Mouse (Mus musculus) midbrain, embryonic 13.5 days (tissue): ENCODE data around the gene Abcb11. TPM values are rescaled to one million over a fixed set of nuclear protein-coding genes. Genes with fewer than 3 reads are reported as not detected.
"Not testable (repeated sequence)": the region's sequence is repeated elsewhere in the genome, so short reads cannot be mapped to it uniquely, and the experiment has no call there.

ENCODE experiments used
- ATAC-seq: fragments of 200-750 bp; cut with Nextera tagmentation; 2 replicates; pipeline ENCODE4 v1.8.0; 2017; ENCODE audit warnings: mild to moderate bottlenecking, moderate TSS enrichment, moderate library complexity
- H3K27ac ChIP-seq: fragments of 300-500 bp; sonication (generic); 2 replicates; pipeline ENCODE4 v1.5.1; 2015; ENCODE audit warnings: inconsistent platforms, mild to moderate bottlenecking, moderate library complexity
- H3K27me3 ChIP-seq: fragments of 300-500 bp; sonication (generic); 2 replicates; pipeline ENCODE4 v1.6.1; 2015; ENCODE audit warnings: mild to moderate bottlenecking, inconsistent platforms
- H3K36me3 ChIP-seq: fragments of 300-500 bp; sonication (generic); 2 replicates; pipeline ENCODE4 v1.6.1; 2015; ENCODE audit warnings: mild to moderate bottlenecking, inconsistent platforms
- H3K4me1 ChIP-seq: fragments of 300-500 bp; sonication (generic); replicated peaks from 2 replicates; pipeline ENCODE4 v1.6.1; 2015; ENCODE audit warnings: inconsistent platforms
- H3K4me2 ChIP-seq: fragments of 300-500 bp; sonication (generic); replicated peaks from 2 replicates; pipeline ENCODE4 v1.6.1; 2015; ENCODE audit warnings: moderate library complexity, mild to moderate bottlenecking, inconsistent platforms
- H3K4me3 ChIP-seq: fragments of 300-500 bp; sonication (generic); replicated peaks from 2 replicates; pipeline ENCODE4 v1.5.1; 2015; ENCODE audit warnings: mild to moderate bottlenecking, inconsistent platforms
- H3K9ac ChIP-seq: fragments of 300-500 bp; sonication (generic); replicated peaks from 2 replicates; pipeline ENCODE4 v1.6.1; 2015; ENCODE audit warnings: mild to moderate bottlenecking, inconsistent platforms
- H3K9me3 ChIP-seq: fragments of 300-500 bp; sonication (generic); 2 replicates; pipeline ENCODE4 v1.6.1; 2016; ENCODE audit warnings: mild to moderate bottlenecking, inconsistent platforms
- WGBS: fragments of 180-500 bp; shearing (Covaris S2); methylation state at CpG from one replicate; pipeline ENCODE4 v1.1.7; 2015; 5-methylcytosine and 5-hydroxymethylcytosine counted together
- polyA plus RNA-seq: library from polyadenylated mRNA; unstranded; fragments of >200 nt; fragmentation: Nextera tagmentation; extraction: Ambion mirVana; gene quantifications from 2 replicates; pipeline ENCODE4 v1.2.1, GENCODE M21; 2015

The Abcb11 gene
- polyA plus RNA-seq, 1 experiment from 2014 or later, result not detected

DNA sequence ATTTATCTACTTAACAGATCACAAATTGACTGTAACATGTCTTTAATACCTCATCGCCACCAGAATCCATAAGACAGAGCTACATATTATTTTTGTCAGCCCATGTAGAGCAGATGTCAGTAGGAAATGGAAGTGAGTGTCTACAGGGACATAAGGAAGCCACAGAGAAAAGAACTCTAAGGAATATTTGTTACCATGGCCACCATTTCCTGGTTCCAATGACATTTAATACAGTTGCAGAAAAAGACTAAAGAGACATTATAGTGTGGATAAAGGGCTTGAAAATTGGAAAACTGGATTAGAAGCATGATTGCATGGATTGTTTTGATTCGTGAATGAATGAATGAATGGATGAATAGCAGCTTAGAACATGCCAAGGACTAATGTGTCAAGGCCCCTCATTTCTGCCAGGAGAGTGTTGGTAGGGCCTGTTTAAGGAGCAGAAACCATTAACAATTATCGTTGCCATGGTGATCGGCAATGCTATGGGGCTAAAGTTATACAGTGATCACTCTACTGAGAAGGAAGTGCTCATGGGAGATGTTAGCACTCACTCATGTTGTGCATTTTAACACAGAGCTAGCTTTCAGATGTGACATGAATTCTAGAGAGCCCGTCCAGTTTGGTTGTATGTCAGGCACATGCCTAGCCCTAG is 13.8 kb downstream of the Abcb11 start:
- H3K9me3 ChIP-seq, result no peaks in the 10 kb centered on the region
- H3K27me3 ChIP-seq, result peaks cover 32% of the 10 kb centered on the region
- no peaks in the 10 kb centered on the region for H3K36me3 ChIP-seq
- no peak overlapping the region for H3K9ac ChIP-seq
- peak; percentile 90 for ATAC-seq
- WGBS, result 73% methylated on average over 5 of the region's 5 CpGs
- no peak overlapping the region for H3K4me2 ChIP-seq
- H3K27ac ChIP-seq, result no peak overlapping the region
- H3K4me3 ChIP-seq, result no peak overlapping the region
- peaks cover 5% of the 10 kb centered on the region; the same call in 1 of the 2 replicates for H3K4me1 ChIP-seq

DNA sequence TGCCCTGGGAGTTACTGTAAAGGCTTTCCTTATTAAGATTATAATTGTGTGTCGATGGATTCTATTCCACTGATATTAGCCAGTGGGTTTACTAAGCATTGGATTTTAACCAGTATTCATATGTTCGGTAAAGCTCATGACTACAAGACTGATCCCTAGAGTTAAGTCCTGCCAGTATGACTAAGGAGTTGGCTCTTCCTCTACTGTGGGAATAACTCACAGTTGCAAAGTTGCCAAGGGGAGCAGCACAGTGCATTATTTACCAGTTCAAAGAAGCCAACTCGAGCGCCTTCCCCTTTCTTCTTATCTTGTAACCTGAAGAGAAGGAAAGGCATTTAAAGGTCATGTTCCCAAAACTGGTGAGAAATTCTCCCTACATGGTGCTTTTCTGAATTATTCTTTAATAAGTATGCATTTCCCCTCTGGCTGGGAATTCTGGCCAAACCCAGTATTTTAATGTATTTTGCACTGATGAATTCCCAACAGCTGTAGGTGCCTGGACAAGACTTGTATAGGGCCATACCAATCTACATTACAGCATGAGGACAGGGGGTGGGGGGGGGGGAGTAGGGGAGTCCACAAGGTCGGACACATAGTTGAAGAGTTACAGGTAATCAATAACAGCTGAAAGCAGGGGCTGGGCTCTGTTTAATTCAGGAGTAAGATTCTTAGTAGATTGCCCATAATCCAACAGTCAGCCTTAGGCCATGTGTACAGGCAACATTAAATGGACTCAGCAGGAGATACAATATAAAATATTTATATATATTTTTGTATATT is 17.3 kb downstream of the Abcb11 start:
- no peak overlapping the region for H3K4me2 ChIP-seq
- WGBS, result 84% methylated on average over 5 of the region's 5 CpGs
- peaks cover 31% of the 10 kb centered on the region for H3K27me3 ChIP-seq
- H3K4me1 ChIP-seq, result peaks cover 5% of the 10 kb centered on the region; the same call in 1 of the 2 replicates
- ATAC-seq, result no peak
- no peak overlapping the region for H3K9ac ChIP-seq
- H3K36me3 ChIP-seq, result no peaks in the 10 kb centered on the region
- H3K4me3 ChIP-seq, result no peak overlapping the region
- H3K9me3 ChIP-seq, result no peaks in the 10 kb centered on the region
- no peak overlapping the region for H3K27ac ChIP-seq

DNA sequence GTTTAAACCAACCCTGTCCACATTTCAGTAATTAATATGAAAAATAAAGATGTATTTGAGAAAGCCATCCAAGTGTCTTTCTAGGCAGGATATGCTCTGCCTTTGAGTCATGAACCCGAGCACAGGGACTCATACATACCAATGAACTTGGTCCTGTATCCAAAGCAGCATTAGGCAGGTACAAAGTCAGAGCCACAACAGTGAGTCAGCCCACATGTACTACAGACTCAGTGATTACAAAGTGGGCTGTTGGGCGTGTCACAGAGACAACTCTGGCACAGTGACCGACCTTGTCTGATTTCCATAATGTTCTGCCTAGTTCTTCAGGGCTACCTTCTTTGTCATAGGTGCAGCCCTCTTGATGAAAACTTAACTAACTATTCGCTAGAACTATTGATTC is 19.4 kb downstream of the Abcb11 start:
- Histone ChIP-seq H3K9me3 (no peaks in the 10 kb centered on the region), H3K4me1 (no peaks in the 10 kb centered on the region), H3K4me2 (no peak overlapping the region), H3K4me3 (no peak overlapping the region), H3K27me3 (peaks cover 31% of the 10 kb centered on the region), H3K9ac (no peak overlapping the region), H3K27ac (no peak overlapping the region), H3K36me3 (no peaks in the 10 kb centered on the region)
- no peak for ATAC-seq
- 88% methylated on average over 4 of the region's 4 CpGs for WGBS

DNA sequence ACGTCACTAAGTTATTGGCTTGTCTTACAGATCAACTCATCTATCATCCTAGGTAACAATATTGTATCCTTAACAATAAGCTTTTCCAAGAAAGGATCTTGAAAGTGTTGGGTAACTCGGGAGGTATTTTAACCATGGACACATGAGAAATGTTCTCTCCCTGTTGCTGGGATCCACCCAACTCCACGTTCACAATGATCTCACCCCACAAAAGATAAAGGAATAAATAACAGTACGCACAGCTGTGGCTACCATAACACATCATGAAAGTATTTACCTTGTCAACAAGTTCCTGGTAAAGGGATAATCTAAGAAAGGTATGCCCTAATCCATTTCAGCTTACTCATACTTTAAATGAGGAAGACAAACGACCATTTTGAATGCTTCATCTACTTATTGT is 21.0 kb downstream of the Abcb11 start:
- H3K9ac ChIP-seq, result no peak overlapping the region
- no peak overlapping the region for H3K27ac ChIP-seq
- H3K4me2 ChIP-seq, result no peak overlapping the region
- WGBS, result 78% methylated on average over 5 of the region's 5 CpGs
- H3K4me3 ChIP-seq, result no peak overlapping the region
- peaks cover 20% of the 10 kb centered on the region for H3K27me3 ChIP-seq
- no peaks in the 10 kb centered on the region for H3K36me3 ChIP-seq
- no peaks in the 10 kb centered on the region for H3K4me1 ChIP-seq
- ATAC-seq, result no peak
- H3K9me3 ChIP-seq, result no peaks in the 10 kb centered on the region

DNA sequence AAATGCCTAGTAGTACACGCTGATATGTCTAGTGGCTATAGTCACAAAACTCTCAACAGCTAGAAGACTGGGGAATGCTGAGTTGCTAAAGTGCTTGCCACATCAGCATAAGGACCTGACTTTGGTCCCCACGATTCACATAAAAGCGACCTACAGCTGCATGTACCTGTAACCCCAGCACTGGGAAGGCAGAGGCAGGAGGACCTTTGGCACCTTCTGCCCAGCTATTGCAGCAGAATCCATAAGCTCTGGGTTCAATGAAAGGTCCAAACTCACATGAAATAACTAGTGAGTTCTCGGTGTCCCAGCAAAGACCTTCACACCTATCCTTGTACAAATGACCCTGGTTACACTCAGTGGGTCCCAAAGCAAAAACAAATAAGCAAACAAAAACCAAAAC is 31.1 kb downstream of the Abcb11 start:
- H3K9ac ChIP-seq, result no peak overlapping the region
- H3K4me1 ChIP-seq, result no peaks in the 10 kb centered on the region
- H3K4me2 ChIP-seq, result no peak overlapping the region
- H3K27me3 ChIP-seq, result no peaks in the 10 kb centered on the region
- H3K27ac ChIP-seq, result no peak overlapping the region
- no peak for ATAC-seq
- no peaks in the 10 kb centered on the region for H3K36me3 ChIP-seq
- no peaks in the 10 kb centered on the region for H3K9me3 ChIP-seq
- WGBS, result 97% methylated on average over 4 of the region's 4 CpGs
- no peak overlapping the region for H3K4me3 ChIP-seq

DNA sequence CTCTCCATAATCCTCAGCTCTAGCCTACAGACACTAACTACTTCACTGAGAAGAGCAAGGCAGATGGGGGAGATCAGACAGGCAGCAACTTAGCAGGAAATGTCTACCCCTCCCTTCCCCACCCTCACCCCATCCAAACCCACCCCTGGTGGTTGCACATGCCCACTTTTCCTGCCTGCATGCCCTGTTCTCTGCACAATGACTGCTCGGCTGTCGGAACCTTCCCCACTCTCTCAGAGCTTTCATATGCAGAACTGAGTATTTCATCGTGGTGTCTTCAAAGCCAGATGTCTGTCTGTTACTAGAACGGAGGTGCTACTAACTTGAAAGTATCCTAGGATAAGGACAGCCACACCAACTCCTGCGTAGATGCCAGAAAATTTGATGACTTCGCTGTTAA is 34.3 kb downstream of the Abcb11 start:
- Histone ChIP-seq H3K27ac (no peak overlapping the region), H3K4me1 (no peaks in the 10 kb centered on the region), H3K4me2 (no peak overlapping the region), H3K4me3 (no peak overlapping the region), H3K9me3 (no peaks in the 10 kb centered on the region), H3K9ac (no peak overlapping the region), H3K36me3 (no peaks in the 10 kb centered on the region), H3K27me3 (no peaks in the 10 kb centered on the region)
- 80% methylated on average over 6 of the region's 6 CpGs for WGBS
- ATAC-seq, result no peak

DNA sequence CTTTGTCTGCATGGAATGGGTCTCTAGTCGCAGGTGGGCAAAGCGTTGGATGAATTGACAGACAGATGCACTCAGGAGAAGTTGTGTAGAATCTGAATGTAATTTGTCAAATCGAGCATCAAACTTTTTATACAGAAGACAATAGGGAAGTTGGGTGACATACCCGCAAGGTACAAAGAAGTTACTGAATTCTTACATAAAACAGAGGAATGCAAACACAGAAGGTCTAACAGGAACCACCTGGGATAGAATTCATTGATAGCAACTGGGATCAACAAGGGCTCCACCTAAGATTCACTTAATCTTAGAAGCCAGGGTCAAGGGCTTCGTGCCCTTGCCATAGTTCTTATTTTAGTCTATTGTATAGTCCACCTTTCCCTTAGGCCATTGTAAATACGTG is 41.8 kb downstream of the Abcb11 start:
- not testable (repeated sequence) for H3K4me2 ChIP-seq, H3K9ac ChIP-seq, H3K27ac ChIP-seq, ATAC-seq, H3K9me3 ChIP-seq, H3K4me3 ChIP-seq, H3K27me3 ChIP-seq, H3K4me1 ChIP-seq, H3K36me3 ChIP-seq
- WGBS, result 93% methylated on average over 6 of the region's 6 CpGs

DNA sequence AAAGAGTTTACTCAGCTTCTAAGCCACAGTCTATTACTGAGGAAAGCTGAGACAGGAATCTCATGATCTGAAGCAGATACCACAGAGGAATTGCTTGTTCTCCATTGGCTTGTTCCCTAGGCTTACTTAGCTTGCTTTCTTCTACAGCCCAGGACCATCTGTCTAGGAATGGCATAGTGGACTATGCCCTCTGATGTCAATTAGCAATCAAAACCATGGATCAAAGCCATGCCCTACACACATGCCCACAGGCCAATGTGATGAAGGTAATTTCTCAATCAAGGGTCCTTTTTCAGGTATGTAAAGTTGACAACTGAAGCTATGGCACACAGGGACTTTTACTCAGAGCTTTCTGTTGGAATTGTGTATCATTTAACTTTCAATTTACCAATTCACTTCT is 47.9 kb downstream of the Abcb11 start:
- no peak for ATAC-seq
- H3K36me3 ChIP-seq, result no peaks in the 10 kb centered on the region
- H3K27ac ChIP-seq, result no peak overlapping the region

DNA sequence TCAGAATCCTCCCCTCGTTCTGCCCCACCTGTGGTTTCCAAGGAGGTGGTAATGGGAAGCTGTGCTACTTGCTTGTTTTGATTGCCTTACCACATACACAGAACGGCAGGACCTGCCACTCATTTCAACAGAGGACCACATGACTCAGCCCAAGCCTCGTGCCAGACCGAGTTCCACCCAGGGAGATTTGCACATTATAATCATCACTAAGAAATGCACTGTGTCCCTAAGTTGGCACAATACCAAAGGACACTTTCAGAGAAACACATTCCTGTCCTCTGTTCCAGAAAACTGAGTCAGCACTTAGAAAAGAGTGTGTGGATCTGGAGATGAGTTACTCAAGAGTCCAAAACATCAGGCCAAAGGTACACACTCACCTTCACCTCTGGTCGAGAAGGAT is 53.4 kb downstream of the Abcb11 start:
- H3K9ac ChIP-seq, result no peak overlapping the region
- H3K4me3 ChIP-seq, result no peak overlapping the region
- no peaks in the 10 kb centered on the region for H3K9me3 ChIP-seq
- no peak overlapping the region for H3K4me2 ChIP-seq
- no peaks in the 10 kb centered on the region for H3K27me3 ChIP-seq
- 70% methylated on average over 5 of the region's 5 CpGs for WGBS
- no peak for ATAC-seq
- no peak overlapping the region for H3K27ac ChIP-seq
- no peaks in the 10 kb centered on the region for H3K4me1 ChIP-seq
- no peaks in the 10 kb centered on the region for H3K36me3 ChIP-seq

More for the DNA sequence above, 47.9 kb downstream of the Abcb11 start:
- Histone ChIP-seq H3K27me3 (no peaks in the 10 kb centered on the region), H3K9me3 (no peaks in the 10 kb centered on the region), H3K9ac (no peak overlapping the region), H3K4me1 (no peaks in the 10 kb centered on the region), H3K4me2 (no peak overlapping the region), H3K4me3 (no peak overlapping the region)

DNA sequence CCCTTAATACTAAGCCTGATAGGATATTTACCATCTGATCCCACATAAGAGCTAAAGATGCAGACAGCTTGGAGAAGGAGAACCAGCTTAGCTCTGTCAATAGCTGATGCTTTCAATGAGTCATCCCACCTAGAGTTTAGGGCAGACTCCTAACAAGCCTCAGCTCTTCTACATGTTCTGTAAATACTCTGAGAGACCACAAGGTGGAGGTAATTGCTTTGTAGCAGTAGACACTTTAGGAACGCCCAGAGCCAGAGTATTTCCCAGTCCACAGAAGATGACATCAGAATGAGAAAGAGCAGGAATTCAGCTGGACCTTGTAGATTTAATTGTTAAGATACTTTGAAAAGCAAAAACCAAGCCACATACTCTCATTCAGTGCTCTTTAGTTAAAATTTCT is 66.5 kb downstream of the Abcb11 start:
- no peak for ATAC-seq
- Histone ChIP-seq H3K9ac (no peak overlapping the region), H3K36me3 (no peaks in the 10 kb centered on the region), H3K27me3 (no peaks in the 10 kb centered on the region), H3K27ac (no peak overlapping the region), H3K4me1 (no peaks in the 10 kb centered on the region), H3K9me3 (no peaks in the 10 kb centered on the region), H3K4me2 (no peak overlapping the region), H3K4me3 (no peak overlapping the region)
- WGBS, result 7% methylated on average over 1 of the region's 1 CpGs

DNA sequence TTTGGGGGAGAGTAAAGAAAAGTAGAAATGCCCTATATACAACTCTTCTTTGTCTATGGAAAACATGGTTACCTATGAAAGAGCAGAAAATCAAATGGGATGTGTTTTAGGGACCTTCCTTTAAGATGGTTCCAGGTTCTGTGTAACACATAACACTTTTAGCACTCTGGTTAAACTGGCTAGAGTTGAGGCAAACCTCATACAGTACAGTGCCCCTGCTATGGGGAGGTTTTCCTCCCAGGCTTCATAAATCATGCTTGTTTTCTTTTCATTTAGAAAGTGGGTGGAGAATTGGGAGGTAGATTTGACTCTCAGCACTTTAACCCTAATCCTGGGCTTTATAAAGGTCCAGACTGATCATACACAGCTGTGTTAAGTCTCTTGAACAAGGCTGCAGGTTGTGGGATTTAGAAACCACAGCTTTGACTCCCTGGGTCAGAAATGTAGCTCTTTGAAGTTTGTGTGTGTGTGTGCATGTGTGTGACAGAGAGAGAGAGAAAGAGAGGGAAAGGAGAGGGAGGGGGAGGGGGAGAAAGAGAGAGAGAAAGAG is 78.3 kb downstream of the Abcb11 start:
- no peak overlapping the region for H3K9ac ChIP-seq
- no peak overlapping the region for H3K27ac ChIP-seq
- no peak overlapping the region for H3K4me2 ChIP-seq
- H3K4me3 ChIP-seq, result no peak overlapping the region
- no peak for ATAC-seq
- H3K4me1 ChIP-seq, result no peaks in the 10 kb centered on the region
- no peaks in the 10 kb centered on the region for H3K9me3 ChIP-seq
- H3K27me3 ChIP-seq, result no peaks in the 10 kb centered on the region
- no peaks in the 10 kb centered on the region for H3K36me3 ChIP-seq

DNA sequence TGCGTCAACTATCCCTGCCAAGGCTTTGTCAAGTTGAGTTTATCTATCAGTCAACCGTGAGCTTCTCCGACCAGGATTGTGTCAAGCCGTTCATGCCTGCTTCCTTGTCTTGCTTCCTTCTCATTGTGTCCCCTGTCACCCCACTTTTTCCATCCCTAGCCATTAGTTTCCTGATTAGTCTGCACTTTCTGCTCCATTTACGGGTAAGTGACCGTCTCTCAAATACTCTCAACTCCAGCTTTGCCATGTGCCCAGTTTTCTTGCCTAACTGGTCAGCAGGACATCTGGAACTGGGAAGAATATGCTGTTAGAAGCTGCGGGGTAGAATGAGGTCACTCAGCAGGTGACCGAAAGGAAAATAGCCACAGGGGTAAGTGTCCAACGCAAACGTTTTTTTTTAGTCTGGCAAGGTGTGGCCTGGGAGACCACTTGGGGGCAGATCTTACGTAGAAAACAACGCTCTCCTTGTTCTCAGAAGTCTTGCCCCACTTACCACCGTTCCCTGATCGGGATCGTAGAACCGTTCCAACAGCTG is 94.1 kb downstream of the Abcb11 start:
- Histone ChIP-seq H3K9me3 (no peaks in the 10 kb centered on the region), H3K4me1 (no peaks in the 10 kb centered on the region), H3K4me2 (no peak overlapping the region), H3K9ac (no peak overlapping the region), H3K27me3 (no peaks in the 10 kb centered on the region), H3K36me3 (no peaks in the 10 kb centered on the region), H3K27ac (no peak overlapping the region), H3K4me3 (no peak overlapping the region)
- no peak for ATAC-seq
- 60% methylated on average over 16 of the region's 16 CpGs for WGBS
